Mouse (Mus musculus) layer of hippocampus, postnatal 14 days (tissue): ENCODE results near the gene Jag2. TPM values are rescaled to one million over a fixed set of nuclear protein-coding genes. Genes with fewer than 3 reads are reported as not detected.

Source experiments
- DNase-seq, 2 experiments: peaks; one replicate each; pipeline ENCODE4 v3.0.0; 2021 to 2022; ENCODE audit warnings: low spot score in 2 of 2, mixed read lengths in 1 of 2
- total RNA-seq, 2 experiments: library from RNA; stranded (reverse); gene quantifications; 2 replicates each; pipeline ENCODE4 v1.2.3; 2021

The Jag2 gene
- total RNA-seq, 2 experiments from 2014 or later = 45.2 to 50.8 TPM

DNA sequence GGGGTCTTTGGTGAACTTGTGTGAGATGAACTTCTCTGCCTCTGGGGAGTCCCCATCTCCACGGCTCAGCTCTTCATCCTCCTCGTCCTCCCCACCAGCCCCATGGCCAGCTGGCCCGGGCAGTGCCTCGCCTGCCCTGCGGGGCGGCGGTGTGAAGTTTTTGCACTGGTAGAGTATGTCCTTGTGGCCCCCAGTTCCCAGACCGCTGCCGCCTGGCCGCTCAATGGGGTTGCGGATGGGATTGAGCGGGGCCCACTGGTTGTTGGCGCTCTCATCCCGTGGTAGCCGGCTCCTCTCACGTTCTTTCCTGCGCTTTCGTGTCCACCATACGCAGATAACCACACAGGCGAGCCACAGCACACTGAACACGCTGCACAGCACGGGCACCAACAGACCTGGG lies 20.6 kb downstream of the Jag2 start:
- DNase-seq = no peak

DNA sequence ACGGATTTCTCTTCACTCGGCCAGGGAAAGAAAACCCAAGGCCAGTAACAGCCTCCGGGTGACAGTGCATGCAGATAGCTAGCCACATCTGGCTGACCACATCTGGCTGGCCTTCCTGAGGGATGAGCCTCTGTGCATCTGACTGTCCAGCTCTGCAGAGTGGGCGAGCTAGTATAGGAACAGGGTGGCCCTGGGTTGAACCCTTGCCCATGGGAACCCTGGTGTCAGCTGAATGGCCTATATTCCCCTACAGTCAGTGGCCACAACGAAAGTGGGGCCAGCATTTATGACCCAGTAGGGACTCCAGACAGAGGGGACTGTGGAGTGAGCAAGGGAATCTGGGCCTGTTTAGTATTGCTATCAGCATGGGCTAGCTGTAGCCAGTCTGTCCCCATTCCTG lies 24.6 kb downstream of the Jag2 start:
- no peak for DNase-seq

DNA sequence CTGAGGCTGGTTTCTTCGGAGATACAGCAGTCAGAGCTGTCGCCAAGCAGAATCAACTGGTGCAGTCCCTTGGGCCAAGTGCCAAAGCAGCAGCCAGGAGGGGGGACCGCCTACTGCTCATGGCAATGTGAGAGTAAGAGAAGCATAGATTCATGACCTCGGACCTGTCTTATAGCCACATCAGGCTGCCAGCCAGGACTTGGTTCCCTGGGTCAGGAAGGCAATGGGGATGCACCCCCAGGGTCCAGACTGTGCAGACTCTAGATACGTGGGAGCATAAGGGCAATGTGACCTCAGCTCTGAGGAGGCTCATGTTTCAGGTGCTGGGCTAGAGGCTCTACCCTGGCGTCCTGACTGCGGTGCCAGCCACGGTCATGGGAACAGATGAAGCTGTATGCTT lies 25.6 kb downstream of the Jag2 start:
- no peak for DNase-seq

DNA sequence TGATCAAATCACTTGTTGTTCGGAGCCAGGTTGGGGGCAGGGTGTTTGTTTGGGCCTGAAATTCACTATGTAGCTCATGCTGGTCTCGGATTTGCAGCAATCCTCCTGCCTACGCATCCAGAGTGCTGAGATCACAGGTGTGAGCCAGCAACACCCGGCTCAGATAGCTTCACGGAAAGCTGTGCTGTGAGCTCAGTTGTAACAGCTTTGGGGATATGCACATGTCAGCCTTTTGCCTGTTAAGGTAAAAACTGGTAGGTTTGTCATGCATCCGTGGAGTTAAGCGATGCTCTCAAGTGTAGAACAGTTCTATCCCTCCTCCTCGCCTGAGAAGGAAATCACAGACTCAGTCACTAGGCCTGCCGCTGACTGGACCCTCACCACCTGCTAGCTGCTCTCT lies 28.9 kb downstream of the Jag2 start:
- DNase-seq = peak in 1 of 2 experiments; percentile 44

DNA sequence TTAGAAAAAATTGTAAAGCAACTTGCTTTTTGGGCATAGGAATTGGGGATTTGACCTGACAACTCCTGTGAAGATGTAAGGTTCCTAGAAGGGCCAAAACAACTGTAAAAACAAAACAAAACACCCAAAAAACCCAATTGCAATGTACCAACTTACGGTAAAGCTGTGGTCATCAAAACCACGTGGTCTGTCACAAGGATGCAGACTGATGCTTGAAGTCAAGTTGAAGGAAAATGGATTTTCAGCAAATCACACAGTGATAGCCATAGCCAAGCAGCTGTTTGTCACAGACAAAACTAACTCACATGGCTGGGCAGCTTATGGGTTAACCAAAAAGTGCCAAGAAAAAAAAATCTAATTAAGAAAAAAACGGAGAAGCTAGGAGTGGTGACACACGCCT lies 30.6 kb downstream of the Jag2 start:
- no peak for DNase-seq

DNA sequence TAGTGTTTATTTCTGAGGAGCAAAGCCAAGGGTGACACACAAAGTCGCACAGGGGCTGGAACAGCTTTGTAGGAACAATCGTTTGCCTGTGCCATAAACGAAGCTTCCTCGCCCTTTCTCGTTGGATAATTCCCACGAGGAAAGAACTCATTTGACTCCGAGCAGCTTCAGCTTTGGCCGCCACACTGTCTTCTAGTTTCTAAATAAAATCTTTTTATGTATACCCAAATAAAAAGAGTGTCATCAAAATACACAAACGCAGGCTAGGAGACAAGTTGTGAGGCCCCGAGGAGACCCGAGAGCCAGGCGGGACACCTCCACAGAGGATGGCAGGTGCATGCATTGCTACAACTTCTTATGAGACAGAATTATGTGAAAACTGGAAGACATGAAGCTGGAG lies 31.2 kb downstream of the Jag2 start:
- no peak for DNase-seq

DNA sequence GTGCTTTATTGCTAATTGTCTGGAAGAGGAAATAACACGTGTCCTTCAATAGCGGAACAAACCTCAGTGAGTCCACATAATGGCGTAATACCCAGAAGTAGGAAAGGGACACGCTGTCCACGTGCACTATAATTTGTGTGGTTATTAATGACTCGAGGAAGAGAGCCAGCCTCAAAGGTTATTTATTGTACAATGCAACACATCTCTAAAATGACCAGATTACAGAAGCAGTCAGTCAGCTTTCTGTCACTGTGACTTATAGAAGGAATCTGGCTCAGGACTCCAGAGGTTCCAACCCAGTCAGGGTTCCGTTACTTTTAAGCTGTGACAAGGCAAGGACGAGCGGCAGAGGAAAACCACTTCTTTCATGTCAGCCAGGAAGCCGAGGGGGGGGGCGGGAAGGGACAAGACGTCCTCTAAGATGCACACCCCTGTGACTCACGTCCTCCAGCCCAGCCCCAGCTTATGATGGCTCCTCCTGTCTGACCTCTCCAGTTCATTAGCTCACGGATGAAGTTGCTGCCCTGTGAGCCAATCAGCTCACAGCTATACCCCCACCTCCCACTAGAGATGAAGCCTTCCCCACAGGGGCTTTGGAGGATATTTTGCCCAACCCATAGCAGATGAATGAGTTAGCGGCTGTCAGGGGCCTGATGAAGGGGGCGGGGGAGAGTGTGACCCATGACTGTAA lies 31.9 kb downstream of the Jag2 start:
- no peak for DNase-seq

DNA sequence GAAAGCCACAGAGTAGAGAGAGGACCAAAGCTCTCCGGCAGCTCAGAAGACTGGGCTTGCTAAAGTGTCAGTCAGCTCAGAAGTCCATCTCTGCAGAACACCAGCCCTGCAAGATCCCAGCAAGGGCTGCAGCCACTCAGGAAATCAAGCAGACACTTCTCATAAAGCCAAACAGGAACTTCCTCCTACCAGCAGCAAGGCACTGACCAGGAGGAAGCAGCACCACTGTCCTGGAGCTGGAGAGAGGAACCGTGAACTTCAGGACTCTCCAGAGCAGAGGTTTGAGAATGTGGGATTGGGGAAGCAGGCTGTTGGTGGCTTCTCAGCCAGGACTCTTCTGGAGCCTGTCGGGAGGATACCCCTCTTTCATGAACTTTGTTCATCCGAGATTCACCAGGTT lies 34.6 kb downstream of the Jag2 start:
- DNase-seq = no peak

DNA sequence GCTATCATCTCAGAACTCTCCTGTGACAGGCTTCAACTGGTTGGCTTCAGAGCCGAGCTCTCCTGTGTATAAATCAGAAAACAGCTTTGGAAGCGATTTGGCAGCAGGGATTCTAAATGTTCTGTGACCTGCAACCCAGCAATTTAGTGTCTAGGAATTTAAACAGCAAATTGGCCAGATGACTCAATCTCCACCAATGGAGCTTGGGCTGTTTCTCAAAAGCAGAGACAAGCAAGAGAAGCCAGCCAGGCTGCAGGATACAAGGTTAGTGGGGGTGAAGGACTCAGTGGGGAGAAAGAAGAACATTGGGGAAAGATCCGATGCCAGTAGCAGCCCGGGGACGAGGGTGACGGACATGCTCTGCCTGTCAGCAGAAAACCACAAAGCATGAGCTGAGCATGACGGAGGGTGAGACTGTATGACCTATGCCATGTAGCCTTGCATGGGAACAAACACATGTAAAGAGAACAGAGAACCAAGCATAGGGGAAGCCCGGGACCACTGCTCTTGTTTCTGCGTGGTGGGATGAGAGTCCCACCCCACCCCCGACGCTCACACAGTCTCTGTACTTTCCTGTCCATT lies 35.2 kb downstream of the Jag2 start:
- no peak for DNase-seq

DNA sequence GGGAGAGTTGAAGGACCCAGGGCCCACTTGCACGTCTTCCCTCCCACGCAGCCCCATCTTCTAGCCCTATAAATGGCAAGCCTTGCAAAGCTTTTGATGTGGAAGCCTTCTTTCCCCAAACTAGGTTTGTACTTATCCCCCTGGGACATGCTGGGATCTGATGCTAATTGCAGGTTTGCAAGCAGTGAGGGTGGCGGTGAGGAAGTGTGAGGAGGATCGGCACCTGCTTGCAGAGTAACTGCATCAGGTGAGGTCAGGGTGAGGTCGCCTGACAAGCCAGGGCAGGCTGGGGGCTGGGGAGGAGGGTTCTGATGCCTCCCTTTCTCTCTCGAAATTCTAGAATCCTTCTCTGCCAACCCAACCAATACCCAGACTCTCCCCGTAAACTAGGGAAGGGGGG lies 44.1 kb downstream of the Jag2 start:
- no peak for DNase-seq

DNA sequence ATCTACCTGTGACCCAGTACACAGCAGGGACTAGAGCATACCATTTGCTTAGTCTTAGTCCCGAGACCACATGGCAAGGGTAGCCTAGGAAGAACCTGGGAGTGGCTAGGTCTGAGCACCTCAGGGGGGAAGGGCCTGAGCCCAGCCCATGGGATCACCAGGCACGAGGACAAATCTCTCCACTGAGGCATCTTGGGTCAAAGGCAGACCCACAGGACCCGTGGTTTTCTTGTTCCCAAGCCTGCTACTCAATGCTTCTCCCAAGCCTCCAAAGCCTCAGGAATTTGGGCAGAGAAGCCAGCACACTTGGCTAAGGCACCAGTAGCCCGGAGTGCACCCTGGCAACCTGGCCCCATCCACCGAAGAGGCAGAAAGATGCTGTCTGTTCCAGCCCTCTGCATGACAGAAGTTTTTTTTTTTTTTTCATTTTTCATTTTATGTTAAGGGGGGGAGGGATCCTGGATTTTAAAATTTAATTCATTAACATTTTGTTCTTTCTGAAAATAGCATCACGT lies 48.2 kb downstream of the Jag2 start:
- DNase-seq = peak in 1 of 2 experiments; percentile 35

DNA sequence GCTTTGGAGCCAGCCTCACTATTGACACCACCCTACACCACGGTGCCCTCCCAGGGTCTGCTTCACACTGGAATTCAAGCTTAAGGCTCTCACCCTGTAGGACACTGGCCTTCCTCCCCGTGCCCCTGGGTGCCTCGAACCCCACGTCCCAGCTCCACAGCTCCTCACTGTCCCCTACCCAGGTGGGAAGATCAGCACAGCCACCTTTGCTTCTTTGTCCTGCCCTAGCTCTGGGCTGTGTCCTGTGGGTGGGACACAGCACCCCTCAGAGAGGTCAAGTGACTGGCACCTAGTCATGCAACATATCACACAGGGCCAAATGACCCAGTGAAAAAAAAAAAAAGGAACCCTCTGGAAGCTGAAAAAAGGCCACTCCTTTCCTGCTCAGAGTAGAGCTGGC lies 48.9 kb downstream of the Jag2 start:
- DNase-seq = no peak

DNA sequence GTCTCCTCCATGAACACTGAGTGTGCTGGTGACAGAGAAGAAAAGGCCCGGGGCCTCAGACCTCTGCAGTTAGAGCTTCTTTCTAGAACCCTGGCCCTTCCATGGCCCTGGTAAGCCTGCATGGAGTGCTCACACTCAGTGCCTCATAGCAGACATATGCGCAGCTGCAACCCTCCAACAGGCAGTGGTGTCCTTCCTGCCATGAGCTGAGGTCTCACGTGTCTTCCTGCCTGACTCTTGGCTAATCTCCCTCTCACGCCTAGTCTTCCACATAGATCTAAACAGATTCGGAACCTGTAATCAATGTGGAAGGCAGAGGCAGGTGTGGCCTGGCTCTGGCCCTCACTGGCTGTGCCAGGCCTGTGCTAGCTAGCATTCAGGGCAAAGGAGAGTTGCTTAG lies 49.8 kb downstream of the Jag2 start:
- no peak for DNase-seq

DNA sequence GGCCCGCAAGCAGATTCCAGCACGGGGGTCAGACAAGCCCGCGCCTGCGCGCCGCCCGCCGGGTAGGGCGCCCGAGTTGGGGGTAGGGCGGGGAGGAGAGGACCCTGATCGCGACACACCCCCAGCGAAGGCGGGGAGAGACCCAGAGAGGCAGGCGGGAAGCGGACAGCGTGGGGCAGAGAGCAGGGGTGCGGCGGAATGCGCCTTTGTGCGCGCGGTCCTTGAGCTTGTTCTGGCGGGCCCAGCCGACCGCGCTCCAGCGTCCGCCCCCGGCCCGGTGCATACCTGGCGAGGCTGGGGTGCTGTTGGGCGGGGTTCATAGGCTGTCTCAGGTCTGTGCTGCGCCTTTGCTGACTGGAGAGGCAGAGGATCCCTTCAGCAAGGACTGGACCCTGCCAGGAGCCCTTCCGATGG lies 52.0 kb downstream of the Jag2 start:
- DNase-seq = no peak

DNA sequence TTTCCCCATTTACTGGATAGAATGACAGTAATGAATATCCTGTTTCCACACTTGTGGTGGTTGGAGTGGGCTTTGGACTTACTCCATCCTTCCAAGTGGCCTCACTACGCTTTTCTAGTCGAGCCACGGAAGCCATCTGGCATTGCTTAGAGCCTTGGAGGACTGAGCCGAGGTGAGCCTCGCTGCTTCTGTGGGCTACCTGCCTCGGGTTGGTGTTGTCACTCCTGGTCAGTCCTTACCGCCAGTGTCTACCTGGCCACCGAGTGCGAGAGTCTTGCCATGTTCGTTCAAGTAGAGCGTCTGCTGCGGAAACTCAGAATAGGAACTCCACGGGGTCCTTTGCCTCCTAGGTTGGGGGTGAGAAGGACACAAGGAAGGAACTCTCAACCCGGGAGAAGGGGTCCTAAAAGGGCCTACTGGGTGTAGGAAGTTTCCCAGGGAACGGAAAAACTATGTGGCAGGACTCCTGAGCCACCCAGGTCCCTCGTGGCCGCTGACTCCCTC lies 52.5 kb downstream of the Jag2 start:
- no peak for DNase-seq

DNA sequence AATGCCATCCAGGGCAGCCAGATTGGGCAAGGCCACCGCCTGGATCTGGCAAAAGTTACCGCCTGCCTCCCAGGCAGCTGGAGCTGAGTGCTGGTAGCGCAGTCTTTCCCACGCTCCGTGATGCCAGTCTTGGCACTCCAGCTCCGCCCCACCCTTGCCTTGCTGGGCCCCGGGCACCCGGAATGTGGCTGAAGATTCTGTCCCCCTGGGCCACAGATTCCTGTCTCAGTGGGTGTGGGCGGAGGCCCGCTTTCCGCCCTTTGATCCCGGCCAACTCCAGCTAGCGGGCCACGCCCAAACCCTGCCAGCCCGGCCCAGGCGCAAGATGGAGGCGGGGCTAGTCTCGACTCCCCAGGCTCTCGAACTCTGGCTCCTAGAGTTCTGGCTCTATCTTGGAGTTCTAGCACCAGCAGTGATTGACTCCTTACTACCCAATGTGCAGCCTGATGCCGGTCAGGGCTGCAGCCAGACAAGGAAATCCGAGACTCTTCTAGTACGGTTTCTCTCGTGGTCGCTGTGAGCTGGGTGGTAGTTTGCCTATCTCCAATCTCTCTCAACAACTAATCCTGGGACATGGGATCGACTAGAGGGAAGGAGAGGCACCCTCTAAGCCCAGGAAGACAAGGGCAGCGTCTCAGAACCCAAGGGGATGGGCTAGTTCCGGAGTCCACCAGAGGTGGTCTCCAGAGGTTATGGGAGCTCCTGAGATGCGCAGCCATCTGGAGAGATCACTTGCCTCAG lies 53.1 kb downstream of the Jag2 start:
- DNase-seq = peak in 1 of 2 experiments; percentile 32

DNA sequence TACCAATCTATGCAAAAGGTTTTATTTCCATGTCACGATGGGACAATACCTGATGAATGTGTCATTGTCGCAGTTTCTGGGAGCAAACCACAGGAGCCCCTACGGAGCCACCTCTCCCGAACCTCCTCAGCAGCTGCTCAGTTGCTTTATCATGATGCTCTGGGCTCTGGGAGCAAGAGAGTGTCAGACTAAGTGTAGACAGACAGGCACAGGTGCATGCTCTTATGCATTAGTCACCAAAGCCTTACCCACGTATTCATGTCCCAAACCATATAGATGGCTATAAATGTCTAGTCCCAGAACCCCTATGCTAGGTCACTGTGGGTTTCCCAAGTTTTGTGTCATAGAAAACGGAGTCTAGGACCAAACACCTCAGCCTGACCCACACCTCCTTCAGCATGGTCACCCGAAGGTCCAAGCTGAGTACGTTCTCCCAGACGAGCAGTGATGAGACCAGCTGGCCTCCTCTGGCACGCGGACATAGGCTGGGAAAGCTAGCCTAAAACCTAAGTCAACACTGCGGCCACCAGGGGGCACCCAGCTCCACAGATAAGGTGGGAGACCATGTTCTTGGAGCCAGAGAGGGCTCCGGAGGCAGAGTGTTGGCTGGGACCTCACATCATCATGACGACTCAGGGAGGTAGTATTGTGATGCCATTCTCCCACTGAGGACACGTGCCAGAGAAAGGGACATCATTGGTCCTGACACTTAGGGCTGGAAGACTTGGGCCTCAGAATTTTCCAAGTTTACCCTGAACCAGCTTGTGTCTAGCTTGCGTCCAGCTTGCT lies 54.2 kb downstream of the Jag2 start:
- peak; percentile 85 to 90 for DNase-seq

DNA sequence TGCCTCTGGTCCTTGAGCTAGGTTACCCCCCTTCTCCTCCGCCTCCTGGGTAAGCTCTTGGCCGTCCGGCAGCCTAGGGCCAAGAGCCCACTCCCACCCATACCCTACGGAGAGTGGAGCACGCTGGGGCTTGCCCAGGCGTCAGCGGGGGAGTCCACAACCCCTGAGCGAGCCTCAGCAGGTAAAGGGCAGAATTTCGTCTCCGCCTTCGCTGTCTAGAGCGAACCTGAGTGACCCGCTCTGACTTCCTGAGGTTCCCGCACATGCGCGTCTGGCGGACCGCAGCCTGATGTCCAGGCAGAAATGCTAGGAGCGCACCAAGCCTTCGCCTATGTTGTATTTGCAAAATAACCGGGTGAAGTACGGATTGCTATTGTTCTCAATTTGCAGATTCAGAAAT lies 55.4 kb downstream of the Jag2 start:
- no peak for DNase-seq

DNA sequence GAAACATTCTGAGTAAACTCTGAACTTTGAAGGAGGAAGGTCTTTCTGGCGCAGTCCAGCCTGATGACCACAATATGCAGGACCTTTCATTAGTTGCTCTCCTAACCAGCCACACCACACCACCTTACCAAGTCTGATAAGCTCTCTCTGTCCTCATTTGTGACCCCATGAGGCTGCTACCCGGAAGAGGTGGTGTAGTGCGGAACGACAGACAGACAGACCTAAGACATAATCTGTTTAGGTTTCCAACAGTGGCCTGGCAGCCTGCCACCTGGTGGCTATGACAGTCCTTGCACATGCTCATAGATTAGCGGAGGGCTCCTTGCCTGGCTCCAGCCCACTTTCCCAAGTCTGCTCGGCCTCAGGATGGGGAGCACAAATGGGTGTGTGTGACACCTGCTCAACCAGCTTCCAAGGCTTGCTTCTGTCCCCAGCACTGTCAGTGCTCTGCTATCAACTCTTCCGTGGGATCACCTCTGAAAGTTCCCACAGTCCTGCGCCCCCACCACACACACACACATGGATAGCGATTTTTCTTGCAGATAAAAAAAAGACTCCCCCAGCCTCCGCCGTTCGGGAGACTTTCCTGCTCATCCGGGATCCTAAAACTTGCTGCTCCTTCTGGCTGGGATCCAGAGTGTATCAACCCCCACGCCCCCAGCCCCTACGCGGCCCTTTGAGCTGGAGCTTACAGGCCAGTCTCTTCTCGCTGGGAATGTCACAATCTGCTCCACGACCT lies 56.0 kb downstream of the Jag2 start:
- DNase-seq = peak; percentile 49 to 57

DNA sequence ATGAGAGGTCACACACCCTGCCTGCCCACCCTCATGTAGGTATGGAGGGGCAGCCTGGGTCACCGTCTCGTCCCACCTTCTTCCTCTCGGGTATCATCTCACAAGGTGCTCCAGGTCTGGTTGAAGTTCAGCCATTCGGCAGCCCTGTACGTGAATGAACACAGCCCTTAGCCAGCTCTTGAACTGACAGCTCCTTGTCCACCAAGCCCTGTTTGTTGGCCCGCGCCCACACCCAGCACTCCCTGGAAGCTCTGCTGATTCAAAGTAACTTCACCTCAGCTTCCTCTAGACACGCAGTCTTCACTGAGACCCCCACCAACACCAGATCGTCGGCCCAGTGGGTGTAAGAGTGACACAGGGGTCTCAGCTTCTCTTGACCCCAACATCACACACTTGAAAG lies 56.6 kb downstream of the Jag2 start:
- no peak for DNase-seq

DNA sequence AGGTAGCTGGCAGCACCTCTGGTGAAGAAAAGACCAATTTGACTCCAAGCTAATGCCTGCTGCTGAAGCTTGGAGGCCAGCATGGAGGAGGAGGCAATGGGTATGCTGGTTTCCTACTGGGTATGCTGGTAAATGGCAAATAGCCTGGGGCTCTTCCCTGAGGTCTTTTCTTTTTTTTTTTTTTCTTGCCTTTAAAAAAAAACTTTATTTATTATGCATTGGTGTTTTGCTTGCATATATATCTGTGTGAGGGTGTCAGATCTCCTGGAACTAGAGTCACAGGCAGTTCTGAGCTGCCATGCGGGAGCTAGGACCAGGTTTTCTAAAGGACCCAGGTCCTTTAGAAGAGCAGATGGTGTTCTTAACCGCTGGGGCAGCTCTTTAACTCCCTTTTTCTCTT lies 58.3 kb downstream of the Jag2 start:
- no peak for DNase-seq
